Mouse (Mus musculus): ENCODE results near the gene Rapsn.

- no peak for TF ChIP-seq CTCF (IDR thresholded peaks at IDR 0.05; ENCODE audit: low read depth, low read length)
- TF ChIP-seq GATA1 (IDR thresholded peaks at IDR 0.05; ENCODE audit: borderline replicate concordance, low read length): no peak
- no peak for TF ChIP-seq TAL1 (conservative IDR thresholded peaks at IDR 0.05; ENCODE audit: low read depth, low read length)
Measured at GRCm38 (mm10) chr2:91059376-91059775, 24.0 kb downstream of the Rapsn start.
